Mouse (Mus musculus) urinary bladder, postnatal 36 days (tissue): ENCODE data around the gene Agap3.

Source experiments
- DNase-seq, 2 experiments: peaks; one replicate each; pipeline ENCODE4 v3.0.0; 2022; ENCODE audit warnings: low spot score in 2 of 2, mixed read lengths in 1 of 2

Gene Agap3

GRCm38 (mm10) chr5:24523806-24524205, 71.8 kb downstream of the Agap3 start:
- no peak for DNase-seq

GRCm38 (mm10) chr5:24524522-24524921, 72.5 kb downstream of the Agap3 start:
- DNase-seq = no peak

- no peak for DNase-seq
These were observed 73.6 kb downstream of the Agap3 start for GRCm38 (mm10) chr5:24525360-24526189.

- no peak for DNase-seq
These were observed 74.4 kb downstream of the Agap3 start for GRCm38 (mm10) chr5:24526190-24526888.

- no peak for DNase-seq
These were observed 74.9 kb downstream of the Agap3 start, which contains the start of gene Gbx1 for GRCm38 (mm10) chr5:24526889-24527230. Gene Gbx1, minus strand, starts transcription at chr5:24527202.

GRCm38 (mm10) chr5:24527780-24528179, 75.8 kb downstream of the Agap3 start:
- DNase-seq = no peak

GRCm38 (mm10) chr5:24530042-24530689, 78.2 kb downstream of the Agap3 start:
- peak; percentile 90 to 93 for DNase-seq

- no peak for DNase-seq
These were observed 81.4 kb downstream of the Agap3 start for GRCm38 (mm10) chr5:24533391-24533790.

- DNase-seq = no peak
These were observed 82.3 kb downstream of the Agap3 start for GRCm38 (mm10) chr5:24534292-24534691.

GRCm38 (mm10) chr5:24535731-24536130, 83.8 kb downstream of the Agap3 start:
- no peak for DNase-seq

GRCm38 (mm10) chr5:24536511-24536910, 84.5 kb downstream of the Agap3 start:
- no peak for DNase-seq

- no peak for DNase-seq
These were observed 85.6 kb downstream of the Agap3 start for GRCm38 (mm10) chr5:24537618-24538017.

- no peak for DNase-seq
These were observed 87.8 kb downstream of the Agap3 start for GRCm38 (mm10) chr5:24539571-24540296.

GRCm38 (mm10) chr5:24540387-24541143, 88.6 kb downstream of the Agap3 start, which contains the start of gene Asb10:
Gene Asb10, minus strand, starts transcription at chr5:24540978.
- peak; percentile 35 to 43 for DNase-seq

GRCm38 (mm10) chr5:24541144-24541569, 89.2 kb downstream of the Agap3 start:
- no peak for DNase-seq

- no peak for DNase-seq
These were observed 90.7 kb downstream of the Agap3 start for GRCm38 (mm10) chr5:24542643-24543042.

- peak in 1 of 2 experiments; percentile 41 for DNase-seq
These were observed 98.8 kb downstream of the Agap3 start for GRCm38 (mm10) chr5:24550598-24551316.

GRCm38 (mm10) chr5:24551317-24551688, 99.3 kb downstream of the Agap3 start:
- no peak for DNase-seq
